Mouse (Mus musculus) limb, embryonic 10.5 days (tissue): Measurements from ENCODE around the gene Git2. TPM values are rescaled to one million over a fixed set of nuclear protein-coding genes. Genes with fewer than 3 reads are reported as not detected.

Experiments
- DNase-seq: peaks from one replicate; pipeline ENCODE4 v3.0.0-alpha.2; 2017; ENCODE audit warnings: low spot score
- H3K27ac ChIP-seq: fragments of 300-500 bp; sonication (generic); 2 replicates; pipeline ENCODE4 v1.5.1; 2016; ENCODE audit warnings: mild to moderate bottlenecking
- H3K27me3 ChIP-seq: fragments of 300-500 bp; sonication (generic); 2 replicates; pipeline ENCODE4 v1.6.1; 2016; ENCODE audit warnings: low read depth, mild to moderate bottlenecking; ENCODE audit not compliant: poor library complexity, severe bottlenecking
- H3K36me3 ChIP-seq: fragments of 300-500 bp; sonication (generic); 2 replicates; pipeline ENCODE4 v1.6.1; 2016; ENCODE audit warnings: mild to moderate bottlenecking, moderate library complexity
- H3K4me1 ChIP-seq: fragments of 300-500 bp; sonication (generic); 2 replicates; pipeline ENCODE4 v1.6.1; 2016
- H3K4me3 ChIP-seq: fragments of 300-500 bp; sonication (generic); 2 replicates; pipeline ENCODE4 v1.5.1; 2016; ENCODE audit warnings: mild to moderate bottlenecking, moderate library complexity
- H3K9me3 ChIP-seq: fragments of 300-500 bp; sonication (generic); replicated peaks from 2 replicates; pipeline ENCODE4 v1.6.1; 2016; ENCODE audit warnings: mild to moderate bottlenecking
- WGBS: fragments of 180-500 bp; shearing (Covaris S2); methylation state at CpG from one replicate; pipeline ENCODE4 v1.1.7; 2016; 5-methylcytosine and 5-hydroxymethylcytosine counted together
- polyA plus RNA-seq: library from polyadenylated mRNA; unstranded; fragments of >200 nt; fragmentation: Nextera tagmentation; extraction: Ambion mirVana; gene quantifications from 2 replicates; pipeline ENCODE4 v1.2.1, GENCODE M21; 2016

Git2 gene
- polyA plus RNA-seq, 1 experiment from 2014 or later: 44.8 TPM

DNA sequence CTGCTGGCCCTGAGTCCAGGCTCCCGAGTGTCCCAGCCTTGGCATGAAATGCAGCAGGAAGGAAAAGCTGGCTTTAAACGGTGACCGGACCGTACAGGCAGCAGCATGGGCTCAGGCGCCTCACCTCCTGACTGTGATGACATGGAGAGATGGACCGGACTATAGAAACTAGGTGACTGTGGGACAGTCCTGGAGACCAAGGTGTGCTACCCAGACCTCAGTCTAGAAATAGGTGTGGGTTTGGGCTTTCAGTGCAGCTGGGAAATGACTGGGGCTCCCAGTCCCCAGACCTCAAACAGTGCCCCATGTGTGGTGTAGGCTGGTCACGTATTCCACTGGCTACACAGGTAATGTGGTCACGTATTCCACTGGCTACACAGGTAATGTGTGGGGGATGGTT lies 31.3 kb upstream of the Git2 start:
- no peaks in the 10 kb centered on the region for H3K27me3 ChIP-seq
- 88% methylated on average over 8 of the region's 8 CpGs for WGBS
- peak overlapping the region; percentile 64 for H3K27ac ChIP-seq
- DNase-seq: no peak
- H3K9me3 ChIP-seq: no peaks in the 10 kb centered on the region
- H3K4me1 ChIP-seq: peaks cover 45% of the 10 kb centered on the region
- H3K4me3 ChIP-seq: no peak overlapping the region
- peaks cover 92% of the 10 kb centered on the region for H3K36me3 ChIP-seq

DNA sequence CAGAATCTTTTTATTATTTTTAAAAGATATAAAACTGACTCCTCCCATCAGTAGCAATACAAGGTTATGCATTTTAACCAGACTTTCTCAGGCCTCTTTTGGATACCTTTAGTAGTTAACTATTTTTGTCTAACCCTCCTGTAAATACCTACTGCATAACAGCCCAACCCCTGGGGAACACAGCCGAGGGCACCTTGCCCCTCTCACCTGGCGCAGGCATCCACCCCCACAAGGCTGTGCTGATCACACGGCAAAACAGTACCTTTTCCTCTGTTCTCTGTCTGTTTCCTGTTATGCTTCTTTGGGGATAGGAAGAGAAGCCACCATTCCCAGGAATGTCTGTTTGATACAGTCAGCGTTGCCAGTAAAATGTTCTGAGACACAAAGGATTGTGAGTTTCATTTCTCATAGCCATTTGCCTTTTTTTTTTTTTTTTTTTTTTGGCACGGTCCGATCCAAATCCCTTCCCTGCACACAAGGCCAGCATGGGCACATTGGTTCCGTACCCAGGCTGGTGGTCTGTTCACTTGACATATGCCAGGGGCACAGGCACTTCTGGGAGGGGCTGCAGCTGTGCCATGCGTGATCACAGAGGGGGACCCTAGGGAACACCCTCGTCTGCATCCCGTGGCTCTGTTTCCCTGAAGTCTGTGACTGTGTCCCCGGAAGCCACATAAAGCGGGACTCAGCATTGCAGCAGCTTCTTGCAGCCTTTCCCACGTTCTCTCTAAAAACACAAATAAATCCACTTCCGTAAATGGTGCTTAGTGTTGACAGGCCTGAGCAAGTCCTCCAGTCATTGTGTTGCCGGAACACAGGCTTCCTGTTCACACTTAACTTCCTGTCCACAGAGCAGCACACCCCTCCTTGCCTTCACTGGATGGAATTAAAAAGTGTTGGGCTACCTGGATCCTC lies 30.4 kb upstream of the Git2 start:
- Histone ChIP-seq H3K4me1 (peaks cover 42% of the 10 kb centered on the region), H3K27ac (peak overlapping the region; percentile 64; the same call in 1 of the 2 replicates), H3K36me3 (peaks cover 93% of the 10 kb centered on the region), H3K4me3 (0 out of 2 replicates have a peak overlapping the region, but pooled peaks have one; percentile 8), H3K9me3 (no peaks in the 10 kb centered on the region), H3K27me3 (no peaks in the 10 kb centered on the region)
- WGBS: 77% methylated on average over 15 of the region's 15 CpGs
- no peak for DNase-seq

DNA sequence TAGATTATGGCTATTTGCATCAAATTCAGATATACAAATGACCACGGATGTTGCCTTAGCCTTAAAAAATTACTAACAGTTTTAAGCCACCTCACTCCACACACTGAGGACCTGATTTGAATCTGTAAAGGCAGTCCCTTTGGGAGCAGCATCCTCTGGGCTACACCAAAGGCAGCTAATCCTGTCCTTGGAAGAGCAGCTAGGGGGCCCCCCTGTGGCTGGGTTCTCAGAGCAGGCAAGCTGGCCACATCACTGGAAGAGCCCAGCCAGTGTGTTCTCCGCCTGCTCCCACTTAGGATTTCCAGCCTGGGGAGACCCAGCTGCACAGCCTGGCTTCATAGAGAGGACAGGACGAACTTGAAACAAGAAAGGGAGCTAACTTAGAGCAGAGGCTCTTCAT lies 29.6 kb upstream of the Git2 start:
- H3K27me3 ChIP-seq: no peaks in the 10 kb centered on the region
- H3K9me3 ChIP-seq: no peaks in the 10 kb centered on the region
- H3K4me1 ChIP-seq: peaks cover 42% of the 10 kb centered on the region
- WGBS: 44% methylated on average over 3 of the region's 3 CpGs
- no peak overlapping the region for H3K4me3 ChIP-seq
- H3K27ac ChIP-seq: no peak overlapping the region
- no peak for DNase-seq
- peaks cover 94% of the 10 kb centered on the region for H3K36me3 ChIP-seq

DNA sequence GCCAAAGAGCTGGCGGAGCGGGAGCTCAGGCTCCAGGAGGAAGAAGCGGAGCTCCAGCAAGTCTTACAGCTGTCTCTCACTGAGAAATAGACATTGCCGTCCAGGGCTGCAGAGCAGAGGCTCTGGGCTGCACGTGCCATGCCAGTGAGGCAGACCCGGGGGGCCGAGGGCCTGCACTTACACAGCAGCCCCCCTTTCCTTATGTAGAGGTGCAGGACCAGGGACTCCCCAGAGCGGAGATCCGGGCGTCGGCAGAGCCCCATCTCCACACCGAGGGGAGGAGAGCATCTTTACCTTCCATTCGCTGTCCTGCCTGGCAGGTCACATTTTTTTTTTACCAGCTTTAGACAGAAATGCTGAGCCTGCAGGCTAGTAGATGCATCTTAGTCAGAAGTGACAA lies 29.0 kb upstream of the Git2 start:
- no peaks in the 10 kb centered on the region for H3K27me3 ChIP-seq
- H3K36me3 ChIP-seq: peaks cover 94% of the 10 kb centered on the region
- no peaks in the 10 kb centered on the region for H3K9me3 ChIP-seq
- WGBS: 88% methylated on average over 13 of the region's 13 CpGs
- no peak overlapping the region for H3K4me3 ChIP-seq
- H3K4me1 ChIP-seq: peaks cover 40% of the 10 kb centered on the region
- DNase-seq: no peak
- 0 out of 2 replicates have a peak overlapping the region, but pooled peaks have one; percentile 10 for H3K27ac ChIP-seq

DNA sequence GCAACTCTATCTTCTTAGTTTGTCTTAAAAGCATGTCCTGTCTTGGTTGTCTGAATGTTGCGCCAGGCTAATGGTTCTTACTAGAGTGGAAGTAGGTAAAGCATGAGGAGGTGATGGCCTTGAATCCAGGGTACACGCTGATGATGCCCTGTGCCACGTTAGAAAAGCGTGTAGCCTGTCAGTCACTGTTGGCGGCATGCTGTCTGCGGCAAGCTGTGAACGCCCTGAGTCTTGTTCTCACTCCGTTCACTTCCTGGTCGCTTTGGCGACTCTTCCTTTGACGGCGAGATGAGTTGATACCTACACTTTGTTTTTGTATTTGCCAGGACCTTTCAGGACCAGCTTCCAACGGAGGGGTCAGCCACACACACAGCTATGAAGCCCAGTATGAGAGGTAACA lies 27.9 kb upstream of the Git2 start:
- Histone ChIP-seq H3K4me3 (no peak overlapping the region), H3K36me3 (peaks cover 93% of the 10 kb centered on the region), H3K27ac (no peak overlapping the region), H3K27me3 (no peaks in the 10 kb centered on the region), H3K9me3 (no peaks in the 10 kb centered on the region), H3K4me1 (peaks cover 29% of the 10 kb centered on the region)
- DNase-seq: no peak
- 95% methylated on average over 13 of the region's 13 CpGs for WGBS

DNA sequence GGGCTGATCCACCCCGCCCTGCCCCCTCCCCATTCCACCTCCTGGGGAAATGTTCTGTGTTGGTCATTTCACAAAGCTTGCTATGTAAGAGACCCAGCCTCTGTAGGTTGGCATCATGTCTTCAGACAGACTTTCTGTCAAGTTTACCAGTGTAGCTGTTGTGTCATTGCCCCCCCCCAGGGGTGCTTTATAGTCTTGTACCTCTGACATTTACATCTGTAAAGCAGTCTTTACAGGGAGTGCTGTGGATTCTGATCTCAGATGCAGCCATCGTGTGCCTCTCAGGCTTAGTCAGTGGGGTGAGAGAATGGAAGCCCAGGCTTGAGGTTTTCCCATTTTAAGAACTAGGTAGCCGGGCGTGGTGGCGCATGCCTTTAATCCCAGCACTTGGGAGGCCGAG lies 26.5 kb upstream of the Git2 start:
- Histone ChIP-seq H3K4me1 (peaks cover 20% of the 10 kb centered on the region), H3K9me3 (no peaks in the 10 kb centered on the region), H3K36me3 (peaks cover 90% of the 10 kb centered on the region), H3K27ac (no peak overlapping the region), H3K27me3 (no peaks in the 10 kb centered on the region), H3K4me3 (no peak overlapping the region)
- no peak for DNase-seq
- 89% methylated on average over 6 of the region's 6 CpGs for WGBS

DNA sequence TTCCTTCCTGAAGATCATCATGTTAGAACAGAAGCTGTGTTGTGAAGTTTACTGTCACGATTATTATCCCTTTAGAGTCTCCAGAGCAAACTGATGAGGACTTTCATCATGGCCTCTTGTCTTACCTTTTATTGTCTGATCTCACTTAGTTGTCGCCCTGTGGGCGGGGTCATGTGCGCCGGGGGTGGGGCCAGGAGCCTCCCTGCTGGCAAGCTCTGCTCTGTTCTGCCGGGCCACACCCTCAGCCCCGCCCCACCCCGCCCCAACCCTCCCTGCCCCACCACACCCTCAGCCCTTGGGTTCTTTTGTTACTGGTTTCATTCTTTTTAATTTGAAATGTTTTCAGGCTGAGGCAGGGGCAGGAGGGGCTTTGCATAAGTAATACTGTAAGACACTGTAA lies 25.7 kb upstream of the Git2 start:
- Histone ChIP-seq H3K27me3 (no peaks in the 10 kb centered on the region), H3K4me3 (no peak overlapping the region), H3K36me3 (peaks cover 82% of the 10 kb centered on the region), H3K27ac (no peak overlapping the region), H3K4me1 (peaks cover 20% of the 10 kb centered on the region), H3K9me3 (no peaks in the 10 kb centered on the region)
- DNase-seq: no peak
- WGBS: 14% methylated on average over 8 of the region's 8 CpGs

DNA sequence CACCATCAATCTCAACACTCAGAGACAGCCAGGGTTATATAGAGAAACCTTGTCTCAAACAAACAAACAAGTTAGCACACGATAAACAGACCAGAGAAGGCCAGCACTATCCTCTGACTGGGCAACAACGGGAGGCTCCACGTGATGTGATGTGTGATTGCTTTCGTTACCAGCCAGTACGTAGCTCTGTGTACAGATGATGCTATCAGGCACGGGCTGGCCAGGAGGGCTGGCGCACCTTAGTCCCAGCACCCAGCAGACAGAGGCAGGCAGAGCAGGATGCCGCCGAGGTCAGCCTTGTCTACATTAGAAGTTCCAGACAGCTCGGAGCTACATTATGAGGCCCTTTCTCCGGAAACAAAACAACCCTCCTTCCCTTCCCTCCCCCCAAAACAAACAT lies 24.5 kb upstream of the Git2 start:
- H3K36me3 ChIP-seq: peaks cover 78% of the 10 kb centered on the region
- no peaks in the 10 kb centered on the region for H3K9me3 ChIP-seq
- no peak for DNase-seq
- H3K27me3 ChIP-seq: peaks cover 6% of the 10 kb centered on the region; the same call in 1 of the 2 replicates
- peaks cover 22% of the 10 kb centered on the region for H3K4me1 ChIP-seq
- WGBS: 89% methylated on average over 11 of the region's 11 CpGs
- H3K27ac ChIP-seq: no peak overlapping the region
- no peak overlapping the region for H3K4me3 ChIP-seq

DNA sequence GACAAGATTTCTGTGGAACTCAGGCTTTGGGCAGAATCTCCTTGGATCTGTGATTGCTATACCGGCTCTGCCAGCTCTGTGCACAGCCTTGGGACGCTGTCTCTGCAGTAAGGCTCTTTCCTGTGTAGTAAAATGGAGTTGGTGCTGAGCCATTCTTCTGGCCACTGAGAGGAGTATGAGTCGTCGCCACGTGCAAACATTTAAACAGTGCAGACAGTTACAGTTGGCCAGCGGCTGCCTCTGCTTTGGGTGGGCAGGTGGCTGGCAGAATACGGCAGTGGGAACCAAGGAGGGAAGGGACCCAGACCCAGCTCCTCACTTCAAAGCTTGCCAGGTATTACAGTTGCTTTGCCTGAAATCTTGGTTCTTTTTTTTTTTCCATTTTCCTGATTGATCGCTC lies 21.9 kb upstream of the Git2 start:
- DNase-seq: no peak
- Histone ChIP-seq H3K27ac (no peak overlapping the region), H3K9me3 (no peaks in the 10 kb centered on the region), H3K36me3 (peaks cover 74% of the 10 kb centered on the region), H3K27me3 (peaks cover 6% of the 10 kb centered on the region; the same call in 1 of the 2 replicates), H3K4me3 (no peak overlapping the region), H3K4me1 (peaks cover 22% of the 10 kb centered on the region)
- 87% methylated on average over 8 of the region's 8 CpGs for WGBS

DNA sequence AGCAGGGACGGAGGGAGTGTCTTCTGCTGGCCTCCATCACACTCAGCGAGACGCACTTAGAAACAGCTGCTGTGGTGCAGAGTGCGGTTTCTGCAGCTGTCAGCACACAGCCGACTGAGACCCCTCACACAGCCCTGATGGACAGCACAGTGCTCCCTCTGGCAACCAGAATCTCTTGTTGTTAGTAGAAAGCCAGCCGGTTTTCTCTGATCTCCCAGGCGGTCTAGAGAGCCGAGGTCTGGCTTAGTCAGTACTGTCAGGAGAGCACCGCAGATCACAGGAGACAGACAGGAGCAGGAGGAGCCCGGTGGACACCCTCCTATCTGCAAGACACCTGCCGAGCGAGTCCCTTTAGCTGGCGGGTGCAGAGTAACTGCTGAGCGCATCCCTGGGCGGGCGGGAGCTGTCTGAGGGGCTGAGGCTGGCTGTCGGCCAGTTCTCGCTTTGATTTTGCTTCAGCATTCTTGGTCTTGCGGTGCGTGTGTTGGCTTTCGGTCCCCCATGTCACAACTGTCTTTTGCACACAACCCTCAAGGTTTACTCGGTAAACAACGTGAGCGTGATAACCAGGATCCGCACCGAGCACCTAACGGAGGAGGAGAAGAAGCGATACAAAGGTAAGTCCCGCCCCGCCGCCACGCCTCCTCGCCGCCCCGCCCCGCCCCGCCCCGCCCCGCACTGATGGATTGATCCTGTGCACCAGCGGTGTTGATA lies 21.1 kb upstream of the Git2 start:
- 4% methylated on average over 40 of the region's 40 CpGs for WGBS
- H3K27me3 ChIP-seq: peaks cover 6% of the 10 kb centered on the region; the same call in 1 of the 2 replicates
- no peak overlapping the region for H3K27ac ChIP-seq
- H3K36me3 ChIP-seq: peaks cover 74% of the 10 kb centered on the region
- DNase-seq: peak; percentile 55
- no peaks in the 10 kb centered on the region for H3K9me3 ChIP-seq
- peaks cover 22% of the 10 kb centered on the region for H3K4me1 ChIP-seq
- H3K4me3 ChIP-seq: peak overlapping the region; percentile 51

DNA sequence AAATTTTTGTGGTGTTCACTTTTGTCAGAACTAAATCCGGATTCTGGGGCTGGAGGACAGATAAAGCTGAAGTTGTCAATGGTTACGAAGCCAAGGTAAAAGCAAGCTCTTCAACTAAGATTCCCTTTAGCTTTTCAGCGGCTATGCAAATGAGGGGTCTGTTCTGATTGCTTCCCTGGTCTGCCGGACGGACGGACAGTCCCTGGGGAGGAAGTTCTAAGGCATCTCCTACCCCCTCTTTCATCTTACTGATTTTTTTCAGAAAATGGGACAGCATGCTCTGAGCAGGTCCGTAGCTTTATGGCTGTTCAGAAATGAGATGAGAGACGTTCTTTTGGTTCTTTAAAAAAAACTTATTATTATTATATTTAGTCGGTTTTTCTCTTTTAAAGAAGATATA lies 20.3 kb upstream of the Git2 start:
- 77% methylated on average over 9 of the region's 9 CpGs for WGBS
- H3K9me3 ChIP-seq: no peaks in the 10 kb centered on the region
- peaks cover 74% of the 10 kb centered on the region for H3K36me3 ChIP-seq
- no peak for DNase-seq
- H3K27ac ChIP-seq: no peak overlapping the region
- H3K27me3 ChIP-seq: peaks cover 6% of the 10 kb centered on the region; the same call in 1 of the 2 replicates
- peaks cover 22% of the 10 kb centered on the region for H3K4me1 ChIP-seq
- H3K4me3 ChIP-seq: no peak overlapping the region

DNA sequence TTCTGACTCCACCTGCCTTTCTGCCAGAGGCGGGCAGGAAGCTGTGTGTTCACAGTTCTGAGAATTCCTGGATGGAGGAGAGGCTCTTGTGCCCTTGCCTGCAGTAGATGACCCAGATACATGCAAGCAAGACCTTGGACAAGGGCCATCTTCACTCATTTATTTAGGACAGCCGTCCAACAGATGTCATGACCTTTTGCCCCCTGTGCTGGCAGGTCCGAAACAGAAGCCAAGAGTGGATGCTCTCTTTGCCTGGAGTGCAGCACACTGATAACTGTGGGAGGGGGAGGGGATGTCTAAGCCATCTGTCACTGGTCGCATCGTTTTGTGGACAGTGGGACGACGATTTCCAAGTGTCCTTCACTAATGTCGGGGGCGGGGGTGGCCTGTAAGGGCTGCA lies 19.9 kb upstream of the Git2 start:
- Histone ChIP-seq H3K4me1 (peaks cover 22% of the 10 kb centered on the region), H3K27ac (no peak overlapping the region), H3K9me3 (no peaks in the 10 kb centered on the region), H3K4me3 (no peak overlapping the region), H3K27me3 (peaks cover 6% of the 10 kb centered on the region; the same call in 1 of the 2 replicates), H3K36me3 (peaks cover 70% of the 10 kb centered on the region)
- 42% methylated on average over 9 of the region's 9 CpGs for WGBS
- no peak for DNase-seq

DNA sequence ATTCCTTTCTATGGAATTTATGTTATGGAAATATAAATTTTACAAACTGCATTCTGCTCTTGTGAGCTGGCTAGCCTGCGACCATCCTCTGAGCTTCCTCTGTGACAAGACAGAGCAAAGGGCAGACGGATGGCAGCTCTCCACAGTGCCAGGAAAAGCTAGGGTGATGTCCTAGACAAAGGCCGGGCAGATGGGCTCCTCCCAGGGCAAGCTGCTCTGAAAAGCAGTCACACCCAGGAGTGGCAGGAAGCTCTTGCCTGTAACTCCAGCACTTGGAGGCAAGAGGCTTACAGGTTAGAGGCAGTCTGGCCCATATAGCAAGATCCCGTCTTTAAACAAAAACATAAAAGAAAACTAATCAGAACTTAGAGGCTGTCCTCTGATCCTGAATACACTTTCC lies 19.3 kb upstream of the Git2 start:
- H3K27ac ChIP-seq: no peak overlapping the region
- 81% methylated on average over 4 of the region's 4 CpGs for WGBS
- no peak for DNase-seq
- no peak overlapping the region for H3K4me3 ChIP-seq
- peaks cover 22% of the 10 kb centered on the region for H3K4me1 ChIP-seq
- peaks cover 6% of the 10 kb centered on the region; the same call in 1 of the 2 replicates for H3K27me3 ChIP-seq
- no peaks in the 10 kb centered on the region for H3K9me3 ChIP-seq
- H3K36me3 ChIP-seq: peaks cover 66% of the 10 kb centered on the region
